Mouse (Mus musculus): ENCODE measurements around the gene Gm20388. TPM values are rescaled to one million over a fixed set of nuclear protein-coding genes. Genes with fewer than 3 reads are reported as not detected.
"Not testable (repeated sequence)": the region's sequence is repeated elsewhere in the genome, so short reads cannot be mapped to it uniquely, and the experiment has no call there.

Gene Gm20388
- polyA plus RNA-seq, 1 experiment from 2014 or later, result 1.7 TPM

GRCm38 (mm10) chr8:122321455-122321921, 2410.8 kb downstream of the Gm20388 start:
- Histone ChIP-seq H3K27ac (peak overlapping the region; percentile 54), H3K36me3 (no peaks in the 10 kb centered on the region), H3K4me1 (replicated peaks) (peaks cover 98% of the 10 kb centered on the region), H3K9me3 (no peaks in the 10 kb centered on the region), H3K27me3 (ENCODE audit: insufficient read depth, poor library complexity, severe bottlenecking) (peaks cover 44% of the 10 kb centered on the region), H3K4me3 (no peak overlapping the region)
- 66% methylated on average over 10 of the region's 10 CpGs for WGBS
- DNase-seq (ENCODE audit: low spot score), result no peak

GRCm38 (mm10) chr8:122322126-122322525, 2411.5 kb downstream of the Gm20388 start:
- peak overlapping the region; percentile 73 for H3K27ac ChIP-seq

GRCm38 (mm10) chr8:122322792-122323191, 2412.2 kb downstream of the Gm20388 start:
- WGBS, result 64% methylated on average over 11 of the region's 11 CpGs
- DNase-seq (ENCODE audit: low spot score), result no peak
- Histone ChIP-seq H3K4me1 (replicated peaks) (peaks cover 88% of the 10 kb centered on the region), H3K9me3 (no peaks in the 10 kb centered on the region), H3K27me3 (ENCODE audit: insufficient read depth, poor library complexity, severe bottlenecking) (peaks cover 54% of the 10 kb centered on the region), H3K27ac (peak overlapping the region; percentile 73), H3K4me3 (no peak overlapping the region), H3K36me3 (no peaks in the 10 kb centered on the region)

More at GRCm38 (mm10) chr8:122322126-122322525, 2411.5 kb downstream of the Gm20388 start:
- no peaks in the 10 kb centered on the region for H3K36me3 ChIP-seq
- no peak overlapping the region for H3K4me3 ChIP-seq
- H3K4me1 ChIP-seq (replicated peaks), result peaks cover 91% of the 10 kb centered on the region
- peaks cover 49% of the 10 kb centered on the region for H3K27me3 ChIP-seq (ENCODE audit: insufficient read depth, poor library complexity, severe bottlenecking)
- no peaks in the 10 kb centered on the region for H3K9me3 ChIP-seq
- no peak for DNase-seq (ENCODE audit: low spot score)
- 87% methylated on average over 7 of the region's 7 CpGs for WGBS

GRCm38 (mm10) chr8:122323951-122324402, 2413.3 kb downstream of the Gm20388 start:
- DNase-seq (ENCODE audit: low spot score); H3K4me3 ChIP-seq; H3K9me3 ChIP-seq; H3K36me3 ChIP-seq: not testable (repeated sequence)
- 9% methylated on average over 13 of the region's 13 CpGs for WGBS
- Histone ChIP-seq H3K4me1 (replicated peaks) (peaks cover 88% of the 10 kb centered on the region), H3K27me3 (ENCODE audit: insufficient read depth, poor library complexity, severe bottlenecking) (peaks cover 49% of the 10 kb centered on the region), H3K27ac (peak overlapping the region; percentile 63)

- WGBS, result 73% methylated on average over 2 of the region's 2 CpGs
- H3K9me3 ChIP-seq, result no peaks in the 10 kb centered on the region
- H3K36me3 ChIP-seq, result no peaks in the 10 kb centered on the region
- peak overlapping the region; percentile 63 for H3K27ac ChIP-seq
- peaks cover 88% of the 10 kb centered on the region for H3K4me1 ChIP-seq (replicated peaks)
- DNase-seq (ENCODE audit: low spot score), result no peak
- no peak overlapping the region for H3K4me3 ChIP-seq
- H3K27me3 ChIP-seq (ENCODE audit: insufficient read depth, poor library complexity, severe bottlenecking), result peaks cover 46% of the 10 kb centered on the region
Observed at GRCm38 (mm10) chr8:122325196-122325595, 2414.6 kb downstream of the Gm20388 start.

GRCm38 (mm10) chr8:122326114-122326542, 2415.5 kb downstream of the Gm20388 start:
- Histone ChIP-seq H3K9me3 (no peaks in the 10 kb centered on the region), H3K4me3 (no peak overlapping the region), H3K27ac (peak overlapping the region; percentile 57; the same call in 1 of the 2 replicates), H3K4me1 (replicated peaks) (peaks cover 88% of the 10 kb centered on the region), H3K27me3 (ENCODE audit: insufficient read depth, poor library complexity, severe bottlenecking) (peaks cover 52% of the 10 kb centered on the region), H3K36me3 (no peaks in the 10 kb centered on the region)
- WGBS, result 16% methylated on average over 14 of the region's 14 CpGs
- DNase-seq (ENCODE audit: low spot score), result no peak

GRCm38 (mm10) chr8:122329072-122329471, 2418.4 kb downstream of the Gm20388 start:
- H3K4me3 ChIP-seq, result no peak overlapping the region
- peaks cover 16% of the 10 kb centered on the region; the same call in 1 of the 2 replicates for H3K36me3 ChIP-seq
- no peaks in the 10 kb centered on the region for H3K9me3 ChIP-seq
- peak overlapping the region; percentile 62; the same call in 1 of the 2 replicates for H3K27ac ChIP-seq
- no peak for DNase-seq (ENCODE audit: low spot score)
- H3K4me1 ChIP-seq (replicated peaks), result peaks cover 79% of the 10 kb centered on the region
- H3K27me3 ChIP-seq (ENCODE audit: insufficient read depth, poor library complexity, severe bottlenecking), result peaks cover 52% of the 10 kb centered on the region
- 80% methylated on average over 8 of the region's 8 CpGs for WGBS

- 77% methylated on average over 22 of the region's 22 CpGs for WGBS
- Histone ChIP-seq H3K27me3 (ENCODE audit: insufficient read depth, poor library complexity, severe bottlenecking) (peaks cover 58% of the 10 kb centered on the region), H3K4me3 (no peak overlapping the region), H3K36me3 (peaks cover 22% of the 10 kb centered on the region), H3K4me1 (replicated peaks) (peaks cover 73% of the 10 kb centered on the region), H3K9me3 (no peaks in the 10 kb centered on the region), H3K27ac (peak overlapping the region; percentile 53)
- no peak for DNase-seq (ENCODE audit: low spot score)
Observed at GRCm38 (mm10) chr8:122329553-122330239, 2419.1 kb downstream of the Gm20388 start.

GRCm38 (mm10) chr8:122330446-122331133, 2419.9 kb downstream of the Gm20388 start:
- H3K4me3 ChIP-seq, result no peak overlapping the region
- H3K27me3 ChIP-seq (ENCODE audit: insufficient read depth, poor library complexity, severe bottlenecking), result peaks cover 59% of the 10 kb centered on the region
- H3K9me3 ChIP-seq, result no peaks in the 10 kb centered on the region
- H3K36me3 ChIP-seq, result peaks cover 29% of the 10 kb centered on the region
- peaks cover 69% of the 10 kb centered on the region for H3K4me1 ChIP-seq (replicated peaks)
- no peak for DNase-seq (ENCODE audit: low spot score)
- H3K27ac ChIP-seq, result peak overlapping the region; percentile 53
- WGBS, result 75% methylated on average over 12 of the region's 12 CpGs

- no peaks in the 10 kb centered on the region for H3K9me3 ChIP-seq
- peaks cover 59% of the 10 kb centered on the region for H3K27me3 ChIP-seq (ENCODE audit: insufficient read depth, poor library complexity, severe bottlenecking)
- peaks cover 29% of the 10 kb centered on the region for H3K36me3 ChIP-seq
- no peak for DNase-seq (ENCODE audit: low spot score)
- peaks cover 69% of the 10 kb centered on the region for H3K4me1 ChIP-seq (replicated peaks)
- H3K27ac ChIP-seq, result peak overlapping the region; percentile 29
- H3K4me3 ChIP-seq, result no peak overlapping the region
- 75% methylated on average over 3 of the region's 3 CpGs for WGBS
Observed at GRCm38 (mm10) chr8:122331134-122331523, 2420.5 kb downstream of the Gm20388 start.

- WGBS, result 68% methylated on average over 6 of the region's 6 CpGs
- H3K27ac ChIP-seq, result peak overlapping the region; percentile 45; the same call in 1 of the 2 replicates
- peaks cover 72% of the 10 kb centered on the region for H3K4me1 ChIP-seq (replicated peaks)
- H3K36me3 ChIP-seq, result peaks cover 41% of the 10 kb centered on the region
- no peaks in the 10 kb centered on the region for H3K9me3 ChIP-seq
- peaks cover 63% of the 10 kb centered on the region for H3K27me3 ChIP-seq (ENCODE audit: insufficient read depth, poor library complexity, severe bottlenecking)
- H3K4me3 ChIP-seq, result no peak overlapping the region
- peak; percentile 87 for DNase-seq (ENCODE audit: low spot score)
Observed at GRCm38 (mm10) chr8:122332753-122333506, 2422.3 kb downstream of the Gm20388 start.

- H3K4me1 ChIP-seq (replicated peaks), result peaks cover 66% of the 10 kb centered on the region
Observed at GRCm38 (mm10) chr8:122333531-122333930, 2422.9 kb downstream of the Gm20388 start.

More at GRCm38 (mm10) chr8:122333531-122333930, 2422.9 kb downstream of the Gm20388 start:
- WGBS, result 80% methylated on average over 7 of the region's 7 CpGs
- no peak overlapping the region for H3K4me3 ChIP-seq
- no peaks in the 10 kb centered on the region for H3K9me3 ChIP-seq
- H3K27ac ChIP-seq, result no peak overlapping the region
- peaks cover 69% of the 10 kb centered on the region for H3K27me3 ChIP-seq (ENCODE audit: insufficient read depth, poor library complexity, severe bottlenecking)
- peaks cover 44% of the 10 kb centered on the region for H3K36me3 ChIP-seq
- DNase-seq (ENCODE audit: low spot score), result no peak

Measured in hindbrain, embryonic 10.5 days (tissue).